Mouse (Mus musculus): ENCODE results near the gene Pltp.
A peak's percentile ranks its signal among the peaks of the same experiment; 100 is the strongest.
"Not testable (repeated sequence)": the region's sequence is repeated elsewhere in the genome, so short reads cannot be mapped to it uniquely, and the experiment has no call there.

The Pltp gene

DNA sequence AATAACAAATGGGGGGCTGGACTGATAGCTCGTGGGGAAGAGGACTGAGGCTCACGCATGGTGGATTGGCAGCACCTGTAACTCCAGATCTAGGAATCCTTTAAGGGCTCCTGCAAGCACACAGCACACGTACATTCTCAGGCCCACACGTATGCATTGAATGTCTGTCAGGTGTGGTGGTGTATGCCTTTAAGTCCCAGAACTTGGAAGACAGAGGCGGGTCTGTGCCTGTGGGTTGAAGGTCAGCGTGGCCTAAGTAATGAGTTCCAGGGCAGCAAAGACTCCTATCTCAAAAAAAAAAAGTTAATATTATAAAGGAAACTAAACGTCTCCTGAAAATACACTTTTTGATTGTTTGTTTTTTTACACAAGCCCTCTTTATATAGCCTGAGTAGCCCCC is 50.9 kb downstream of the Pltp start:
- no peak for DNase-seq (ENCODE audit: low read depth, low spot score)

DNA sequence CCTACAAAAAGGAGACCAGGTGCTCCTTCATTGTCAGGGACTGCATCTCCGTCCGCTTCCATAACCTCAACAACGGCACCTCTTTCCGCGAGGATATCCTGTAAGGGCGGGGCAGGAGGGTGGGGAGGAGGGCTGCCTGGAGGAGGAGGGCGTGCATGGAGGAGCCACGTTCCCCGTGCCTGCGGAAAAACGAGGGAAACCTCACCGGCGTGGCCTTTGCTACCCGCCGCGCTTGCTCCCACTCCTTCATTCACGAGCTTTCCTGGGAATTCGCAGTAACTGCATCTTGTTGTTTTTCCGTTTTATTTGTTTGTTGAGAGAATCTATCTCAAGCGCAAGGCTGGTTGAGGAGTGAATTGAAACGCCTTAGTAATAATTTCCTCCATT is 52.2 kb downstream of the Pltp start:
- no peak for DNase-seq (ENCODE audit: low read depth, low spot score)

DNA sequence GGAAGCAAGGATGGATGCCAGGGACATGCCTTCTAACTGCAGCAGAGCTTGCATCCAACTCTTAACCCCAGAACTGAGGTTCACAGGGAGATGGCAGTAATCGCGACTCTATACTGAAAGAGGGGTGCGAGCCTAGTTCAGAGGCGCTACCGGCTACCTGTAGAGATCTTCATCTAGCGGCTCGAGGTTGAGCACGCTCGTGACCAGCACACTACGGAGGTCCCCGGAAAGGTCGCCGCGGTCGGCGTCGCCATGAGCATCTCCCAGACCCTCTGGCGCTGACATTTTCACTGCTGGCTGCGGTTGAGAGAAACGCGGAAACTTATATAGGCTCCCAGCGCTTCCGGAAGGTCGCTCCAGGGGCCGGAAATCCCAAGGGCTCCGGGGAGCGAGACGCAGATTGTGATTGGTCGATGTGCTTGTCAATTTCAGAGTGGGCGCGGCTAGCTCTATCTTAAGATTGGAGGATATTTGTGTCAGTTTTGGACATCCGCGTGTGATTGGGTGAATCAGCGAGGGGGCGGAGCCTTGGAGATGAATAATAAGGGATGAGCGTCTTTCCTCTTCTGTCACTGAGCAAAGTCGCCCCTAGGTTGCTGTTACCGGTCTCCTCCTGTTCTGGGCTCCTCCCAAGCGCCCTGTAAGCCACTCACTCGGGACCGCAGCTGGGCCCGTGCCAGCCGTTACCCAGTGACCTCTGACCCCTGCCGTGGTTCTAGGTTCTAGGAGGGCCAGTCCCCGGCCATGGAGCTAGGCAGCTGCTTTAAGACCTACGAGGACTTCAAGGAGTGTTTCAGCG is 52.8 kb downstream of the Pltp start, which contains the start of the genes Acot8 and Zswim3:
Acot8 (minus strand) TSS at position 350 of the 799 bp plus-strand sequence.
Zswim3 (plus strand) TSS at position 566 of the 799 bp plus-strand sequence.
- peak; percentile 98 for DNase-seq (ENCODE audit: low read depth, low spot score)

DNA sequence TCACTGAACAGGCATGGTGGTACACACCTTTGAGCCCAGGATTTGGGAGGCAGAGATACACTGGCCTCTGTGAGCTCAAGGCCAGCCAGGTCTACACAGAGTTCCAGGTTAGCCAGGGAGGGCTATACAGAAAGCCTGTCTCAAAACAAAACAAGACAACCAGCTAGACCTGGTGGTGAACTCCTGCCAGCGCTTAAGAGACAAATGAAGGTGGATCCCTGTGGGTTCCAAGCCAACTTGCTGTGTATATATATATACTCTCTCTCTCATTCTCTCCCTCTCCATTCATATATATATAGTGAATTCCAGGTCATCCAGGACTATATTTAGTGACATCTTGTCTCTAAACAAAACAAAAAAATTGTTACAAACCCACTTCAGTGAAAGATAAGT is 53.6 kb downstream of the Pltp start:
- DNase-seq (ENCODE audit: low read depth, low spot score), result no peak

DNA sequence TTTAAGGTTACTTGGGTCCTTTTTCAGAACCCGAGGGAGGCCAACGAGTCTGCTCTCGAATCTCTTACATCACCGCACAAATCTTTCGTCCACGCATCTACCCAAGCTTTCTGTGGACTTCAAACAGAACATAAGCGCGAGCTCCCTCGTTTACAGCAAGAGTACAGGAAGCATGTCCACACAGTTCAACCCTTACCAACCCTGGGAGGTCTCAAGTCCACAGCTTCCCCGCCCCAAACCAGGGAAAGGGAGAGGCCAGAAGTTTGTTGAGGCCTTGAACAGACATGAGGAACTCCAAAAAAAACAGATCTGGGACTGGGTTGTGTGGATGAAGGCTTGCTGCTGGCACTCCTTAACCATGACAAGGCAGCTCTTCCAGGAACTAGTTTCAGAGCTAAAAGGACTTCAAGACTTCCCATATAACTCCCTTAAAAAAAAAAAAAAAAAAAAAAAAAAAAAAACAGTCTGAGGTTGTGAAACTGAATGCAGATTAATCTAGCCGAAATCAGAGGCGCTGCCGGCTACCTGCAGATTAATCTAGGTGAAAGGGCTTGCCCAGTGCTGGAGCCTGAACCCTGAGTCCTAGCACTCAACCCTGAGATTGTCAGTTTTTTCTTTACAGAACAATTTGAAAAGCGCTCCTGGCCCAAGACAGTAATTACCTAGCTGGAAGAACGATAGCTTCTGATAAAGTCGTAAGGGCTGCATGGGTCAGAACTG is 54.1 kb downstream of the Pltp start:
- DNase-seq (ENCODE audit: low read depth, low spot score), result no peak

DNA sequence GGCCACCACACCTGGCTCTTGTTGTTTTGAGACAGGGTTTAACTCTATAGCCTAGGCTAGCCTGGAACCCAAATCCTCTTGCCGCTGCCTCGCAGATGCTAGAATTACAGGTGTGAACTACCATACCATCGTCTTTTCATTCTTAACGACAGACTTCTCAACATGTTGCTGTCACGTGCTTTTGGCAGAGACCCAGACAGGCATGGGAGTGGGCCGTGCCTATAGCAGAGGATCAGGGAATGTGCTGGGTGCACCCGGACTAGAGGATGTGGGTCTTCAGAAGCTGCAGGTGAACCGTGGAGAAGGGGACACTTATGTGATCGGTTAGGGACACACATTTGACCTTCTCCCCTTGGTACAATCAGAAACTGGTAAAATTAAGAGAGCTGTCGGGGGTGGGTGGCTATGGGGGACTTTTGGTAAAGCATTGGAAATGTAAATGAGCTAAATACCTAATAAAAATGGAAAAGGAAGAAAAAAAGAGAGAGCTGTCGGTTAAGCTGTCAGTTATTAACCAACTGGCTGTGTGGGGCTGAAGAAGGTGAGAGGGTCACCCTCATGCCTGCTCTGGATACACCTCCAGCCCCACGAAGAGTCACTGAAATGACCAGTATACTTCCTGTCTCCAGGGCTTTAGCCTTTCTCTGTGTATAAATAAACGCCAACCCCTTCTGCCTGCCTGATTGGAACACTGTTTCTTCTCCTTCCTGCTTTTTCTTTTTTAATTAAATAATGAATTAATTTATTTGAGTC is 57.1 kb downstream of the Pltp start:
- no peak for DNase-seq (ENCODE audit: low read depth, low spot score)

DNA sequence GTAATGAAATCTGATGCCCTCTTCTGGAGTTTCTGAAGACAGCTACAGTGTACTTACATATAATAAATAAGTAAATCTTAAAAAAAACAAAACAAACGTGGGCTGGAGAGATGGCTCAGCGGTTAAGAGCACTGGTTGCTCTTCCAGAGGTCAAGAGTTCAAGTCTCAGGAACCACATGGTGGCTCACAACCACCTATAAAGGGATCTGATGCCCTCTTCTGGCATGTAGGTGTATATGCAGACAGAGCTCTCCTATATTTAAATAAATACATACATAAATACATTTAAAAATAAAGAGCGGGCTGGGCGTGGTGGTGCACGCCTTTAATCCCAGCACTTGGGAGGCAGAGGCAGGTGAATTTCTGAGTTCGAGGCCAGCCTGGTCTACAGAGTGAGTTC is 59.0 kb downstream of the Pltp start:
- not testable (repeated sequence) for DNase-seq (ENCODE audit: low read depth, low spot score)

DNA sequence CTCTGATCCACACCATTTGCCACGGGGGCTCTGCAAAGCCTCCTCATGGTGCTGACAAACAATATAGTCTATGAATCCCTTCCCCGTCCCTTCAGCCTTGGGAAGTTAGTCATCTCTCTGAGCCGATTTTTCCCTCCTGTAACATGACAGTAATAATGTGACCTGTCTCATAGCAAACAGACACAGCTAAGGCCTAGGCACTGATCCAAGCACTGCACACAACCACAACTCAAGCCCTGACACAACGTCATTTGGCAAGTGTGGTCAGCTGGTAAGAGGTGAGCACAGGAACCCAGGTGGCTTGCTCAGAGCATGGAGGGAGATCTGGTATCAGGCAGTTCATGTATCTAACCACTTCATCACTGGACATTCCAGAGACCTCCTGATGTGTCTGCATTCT is 61.6 kb downstream of the Pltp start:
- no peak for DNase-seq (ENCODE audit: low read depth, low spot score)

DNA sequence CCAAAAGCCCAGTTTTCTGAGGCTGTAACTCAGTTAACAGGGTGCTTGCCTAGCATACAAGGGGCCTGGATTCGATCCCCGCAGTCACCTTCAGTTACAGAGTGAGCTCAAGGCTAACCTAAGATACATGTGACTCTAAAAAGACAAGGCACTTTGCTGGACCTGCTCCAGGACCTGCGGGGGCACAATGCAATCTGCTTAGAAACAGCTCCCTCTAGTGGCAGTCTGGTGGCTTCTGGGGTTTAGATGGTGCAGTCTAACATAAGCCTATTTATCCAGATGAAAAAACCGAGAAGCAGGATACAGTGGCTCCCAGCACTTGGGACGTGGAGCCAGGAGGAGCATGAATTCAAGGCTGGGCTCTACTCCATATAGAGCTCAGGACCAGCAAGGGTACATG is 63.2 kb downstream of the Pltp start:
- DNase-seq (ENCODE audit: low read depth, low spot score), result peak; percentile 81

DNA sequence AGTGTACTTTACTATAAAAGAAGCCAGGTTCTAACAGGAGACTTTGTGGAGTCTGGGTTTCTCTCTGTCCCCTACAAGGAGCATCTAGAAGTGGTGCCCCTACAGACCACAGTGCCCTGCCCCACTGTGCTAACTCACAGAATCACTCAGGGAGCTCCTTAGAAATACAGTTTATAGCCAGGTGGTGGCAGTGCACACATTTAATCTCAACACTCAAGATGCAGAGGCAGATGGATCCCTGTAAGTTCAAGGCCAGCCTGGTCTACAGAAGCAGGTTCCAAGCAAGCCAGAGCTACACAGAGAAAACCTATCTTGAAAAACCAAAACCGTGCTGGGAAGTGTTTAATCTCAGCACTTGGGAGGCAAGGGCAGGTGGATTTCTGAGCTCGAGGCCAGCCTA is 63.7 kb downstream of the Pltp start:
- no peak for DNase-seq (ENCODE audit: low read depth, low spot score)

DNA sequence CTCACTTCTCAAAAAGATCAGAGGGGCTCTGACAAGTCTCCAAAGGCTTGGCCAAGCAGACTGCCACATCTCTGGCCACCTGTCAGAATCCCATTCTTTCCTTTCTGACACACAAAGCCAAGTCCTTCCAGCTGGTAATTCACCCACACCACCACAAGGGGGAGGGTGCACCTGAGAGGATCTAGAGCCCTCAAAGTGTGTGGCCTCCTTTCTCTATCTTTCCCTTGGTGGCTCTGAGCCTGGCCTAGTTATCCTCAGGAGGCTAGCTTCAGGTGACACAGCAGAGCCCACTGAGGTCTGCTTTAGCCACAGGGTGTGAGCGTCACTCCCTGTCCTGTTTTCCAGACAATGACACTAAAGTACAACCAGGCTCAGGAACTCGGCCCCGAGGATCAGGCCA is 64.3 kb downstream of the Pltp start:
- no peak for DNase-seq (ENCODE audit: low read depth, low spot score)

DNA sequence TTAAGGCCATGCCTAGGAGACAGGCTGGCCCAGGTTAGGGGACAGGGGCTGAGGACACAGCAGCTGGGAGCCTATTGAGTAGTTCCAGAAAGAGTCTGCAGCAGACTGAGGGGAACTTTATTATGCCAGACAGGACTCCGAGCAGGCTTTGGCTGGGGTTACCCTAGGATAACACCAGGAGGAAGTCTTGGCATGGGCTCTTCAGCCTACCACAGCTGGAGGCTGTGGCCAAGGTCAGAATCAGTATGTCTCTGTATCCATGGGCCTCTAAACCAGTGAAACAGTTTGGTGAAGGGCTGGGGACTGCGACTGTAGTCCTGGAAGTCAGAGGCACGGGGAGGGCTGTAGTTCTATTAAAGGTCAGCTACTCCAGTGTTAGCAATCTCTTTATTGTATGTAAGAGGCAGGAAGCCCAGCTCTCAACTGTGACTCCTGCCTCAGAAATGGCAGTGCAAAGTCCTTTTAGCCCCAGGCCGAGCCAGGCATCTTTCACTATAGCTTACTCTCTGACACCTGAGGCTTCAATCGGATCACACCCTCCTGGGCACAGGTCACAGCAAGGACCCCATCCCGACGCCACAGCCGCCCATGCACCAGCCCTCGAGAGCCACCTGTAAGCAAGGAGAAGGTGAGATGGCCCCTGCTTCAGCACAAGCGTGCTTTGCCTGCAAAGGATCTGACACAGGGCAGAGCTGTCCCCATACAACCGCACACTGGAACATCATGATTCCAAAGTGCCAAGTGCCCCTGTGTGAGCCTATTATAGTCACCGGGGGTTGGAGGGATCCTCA is 64.9 kb downstream of the Pltp start:
- no peak for DNase-seq (ENCODE audit: low read depth, low spot score)

DNA sequence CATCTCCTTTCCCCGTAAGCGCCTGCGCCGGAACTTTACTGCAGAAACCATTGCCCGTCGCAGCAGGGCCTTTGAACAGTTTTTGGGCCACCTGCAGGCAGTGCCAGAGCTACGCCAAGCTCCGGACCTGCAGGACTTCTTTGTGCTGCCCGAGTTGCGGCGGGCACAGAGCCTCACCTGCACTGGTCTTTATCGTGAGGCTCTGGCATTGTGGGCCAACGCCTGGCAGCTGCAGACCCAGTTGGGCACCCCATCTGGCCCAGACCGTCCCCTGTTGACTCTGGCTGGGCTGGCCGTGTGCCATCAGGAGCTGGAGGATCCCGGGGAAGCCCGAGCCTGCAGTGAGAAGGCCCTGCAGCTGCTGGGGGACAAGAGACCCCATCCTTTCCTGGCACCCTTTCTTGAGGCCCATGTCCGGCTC is 65.7 kb downstream of the Pltp start:
- DNase-seq (ENCODE audit: low read depth, low spot score), result no peak

DNA sequence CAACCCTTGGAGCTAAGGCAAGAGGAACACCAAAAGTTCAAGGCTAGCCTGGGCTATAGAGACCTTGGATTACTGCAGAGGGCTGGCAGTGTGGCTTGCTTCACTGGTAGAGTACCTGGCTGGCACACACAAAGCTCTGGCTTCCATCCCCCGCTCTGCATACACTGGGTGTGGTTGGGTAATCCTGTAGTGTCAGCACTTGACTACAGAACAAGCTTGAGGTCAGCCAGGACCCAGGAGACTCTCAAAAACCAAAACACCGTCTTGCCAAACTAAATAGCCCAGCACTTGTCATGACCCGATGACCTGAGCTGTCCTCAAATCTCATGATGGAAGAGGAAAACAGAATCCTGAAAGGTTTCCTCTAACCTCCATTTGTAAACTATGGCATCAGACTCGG is 67.1 kb downstream of the Pltp start:
- DNase-seq (ENCODE audit: low read depth, low spot score), result no peak

Data from telencephalon, adult 2 months (tissue).